Mouse (Mus musculus) neural tube, embryonic 13.5 days (tissue): ENCODE measurements around the gene Zfp113. TPM values are rescaled to one million over a fixed set of nuclear protein-coding genes. Genes with fewer than 3 reads are reported as not detected.

ENCODE experiments used
- microRNA counts: library from miRNA; unstranded; fragments of <30 nt; microRNA quantifications from one replicate; lab custom pipeline; 2016
- microRNA-seq: library from miRNA; unstranded; fragments of <30 nt; microRNA quantifications from one replicate; pipeline ENCODE4, GENCODE M21; 2016
- polyA plus RNA-seq: library from polyadenylated mRNA; unstranded; fragments of >200 nt; fragmentation: Nextera tagmentation; extraction: Ambion mirVana; gene quantifications from 2 replicates; pipeline ENCODE4 v1.2.1, GENCODE M21; 2015

Zfp113 gene
- polyA plus RNA-seq, 1 experiment from 2014 or later: 32.2 TPM

MicroRNAs encoded within 50 kb of the gene (microRNA counts, 519-probe panel; counts per million panel counts)
- microRNA mmu-miR-106b (lab: Ali Mortazavi, UCI) (4,812 counts per million, percentile 82 among the panel's probes with 10 or more counts), microRNA mmu-miR-25 (lab: Ali Mortazavi, UCI) (5,649 counts per million, percentile 93 among the panel's probes with 10 or more counts), microRNA mmu-miR-93 (lab: Ali Mortazavi, UCI) (4,636 counts per million, percentile 78 among the panel's probes with 10 or more counts)

Small RNAs within 50 kb of the gene (microRNA-seq; reads per million reads assigned to microRNA genes)
- gene Mir106b (5,138 reads per million, percentile 93 among the genes with 10 or more reads in this experiment), gene Mir25 (314 reads per million, percentile 70 among the genes with 10 or more reads in this experiment), gene Mir93 (9,042 reads per million, percentile 95 among the genes with 10 or more reads in this experiment)

Other genes with a start within 250 kb of the Zfp113 start
- not detected in 2 replicates for gene Cyp3a13, start 234.1 kb downstream of the Zfp113 start, polyA plus RNA-seq
- gene Gjc3, start 192.6 kb downstream of the Zfp113 start, polyA plus RNA-seq: 0.21 and 0.27 TPM in 2 replicates
- not detected in 2 replicates for gene Azgp1, start 174.2 kb downstream of the Zfp113 start, polyA plus RNA-seq
- not detected in 2 replicates for gene Smok3a, start 134.5 kb downstream of the Zfp113 start, polyA plus RNA-seq
- not detected in 2 replicates for gene Smok3b, start 134.3 kb downstream of the Zfp113 start, polyA plus RNA-seq
- gene Smok3c, start 102.5 kb downstream of the Zfp113 start, polyA plus RNA-seq: not detected in 2 replicates
- gene Zkscan1, start 70.7 kb downstream of the Zfp113 start, polyA plus RNA-seq: 26.1 and 26.5 TPM in 2 replicates
- 96.3 and 98.2 TPM in 2 replicates for gene Zscan21, start 38.8 kb downstream of the Zfp113 start, polyA plus RNA-seq
- gene Cops6, start 5.3 kb upstream of the Zfp113 start, polyA plus RNA-seq: 307 and 311 TPM in 2 replicates
- 21.6 and 23.5 TPM in 2 replicates for gene Ap4m1, start 16.3 kb upstream of the Zfp113 start, polyA plus RNA-seq
- 96.3 and 104 TPM in 2 replicates for gene Mcm7, start 16.7 kb upstream of the Zfp113 start, polyA plus RNA-seq
- 81.7 and 85.6 TPM in 2 replicates for gene Taf6, start 31.7 kb upstream of the Zfp113 start, polyA plus RNA-seq
- gene Cnpy4, start 31.7 kb upstream of the Zfp113 start, polyA plus RNA-seq: 34.0 and 37.3 TPM in 2 replicates
- gene Mblac1, start 38.6 kb upstream of the Zfp113 start, polyA plus RNA-seq: 12.9 and 13.5 TPM in 2 replicates
- not detected in 2 replicates for gene Nxpe5, start 70.2 kb upstream of the Zfp113 start, polyA plus RNA-seq
- gene Lamtor4, start 99.7 kb upstream of the Zfp113 start, polyA plus RNA-seq: 89.7 and 94.5 TPM in 2 replicates
- gene BC037034, start 108.3 kb upstream of the Zfp113 start, polyA plus RNA-seq: 17.3 and 18.3 TPM in 2 replicates
- gene Gal3st4, start 117.1 kb upstream of the Zfp113 start, polyA plus RNA-seq: 3.2 TPM in 2 replicates
- 0.08 TPM in 1 of 2 replicates, not detected in the other for gene Gm43720, start 124.2 kb upstream of the Zfp113 start, polyA plus RNA-seq
- gene Gpc2, start 124.3 kb upstream of the Zfp113 start, polyA plus RNA-seq: 184 and 198 TPM in 2 replicates
- gene Stag3, start 124.5 kb upstream of the Zfp113 start, polyA plus RNA-seq: 3.6 and 4.4 TPM in 2 replicates
- not detected in 2 replicates for gene Pvrig, start 186.2 kb upstream of the Zfp113 start, polyA plus RNA-seq